Mouse (Mus musculus) left cerebral cortex, postnatal 4 days (tissue): ENCODE results near the gene Hoxb8. TPM values are rescaled to one million over a fixed set of nuclear protein-coding genes. Genes with fewer than 3 reads are reported as not detected.
A peak's percentile ranks its signal among the peaks of the same experiment; 100 is the strongest.

ENCODE experiments used
- DNase-seq: peaks from one replicate; pipeline ENCODE4 v3.0.0-alpha.2; 2022
- intact Hi-C: fragments of 180-260 bp; cut with DNase I; formaldehyde crosslinking; loops from one replicate; pipeline ENCODE4 v1.15.1; 2025
- microRNA-seq: library from miRNA; unstranded; fragments of <30 nt; microRNA quantifications from one replicate; pipeline ENCODE4 v1.2.0, GENCODE M21; 2022
- total RNA-seq, 2 experiments: library from RNA; stranded (reverse); gene quantifications; 2 replicates each; pipeline ENCODE4 v1.2.3; 2021

Gene Hoxb8
- total RNA-seq, 2 experiments from 2014 or later, result not detected

DNA sequence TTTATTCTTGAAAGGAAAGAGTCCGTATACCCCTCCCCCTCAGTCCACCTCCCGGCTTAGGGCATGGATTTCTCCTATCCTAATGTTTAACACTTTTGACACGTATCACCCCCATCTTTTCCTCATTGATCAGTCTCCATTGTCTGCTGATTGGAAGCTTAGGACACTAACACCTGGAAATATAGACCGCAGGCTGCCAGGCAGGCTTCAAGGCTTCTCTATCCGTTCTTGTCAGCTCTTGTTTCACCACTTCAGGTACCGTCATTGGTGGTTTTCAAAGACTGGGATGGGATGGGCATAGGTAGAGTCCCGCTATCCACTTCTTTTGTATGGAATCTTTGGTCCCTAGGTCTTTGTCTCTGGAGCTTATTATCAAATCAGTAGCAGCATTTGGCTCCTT lies 45.4 kb downstream of the Hoxb8 start:
- no peak for DNase-seq
- intact Hi-C loops, result no loop called here

DNA sequence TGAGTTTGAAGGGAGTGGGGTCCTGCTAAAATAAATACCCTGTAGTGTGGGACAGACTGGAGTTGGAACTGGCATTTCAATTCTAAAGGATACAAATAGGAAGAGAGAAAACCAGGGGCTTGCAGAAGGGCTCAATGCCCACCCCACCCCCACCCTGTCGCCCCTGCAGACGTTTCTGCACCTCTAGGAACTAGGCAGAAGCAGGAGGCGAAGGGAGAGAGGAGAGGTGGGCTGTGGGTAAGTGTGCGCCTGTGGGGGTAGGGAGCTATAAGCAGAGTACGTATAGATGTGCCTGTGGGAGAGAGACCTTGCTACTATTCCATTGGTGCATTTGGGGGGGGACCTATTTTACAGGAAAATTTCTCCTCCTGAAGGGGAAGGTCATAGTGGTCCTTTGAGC lies 46.0 kb downstream of the Hoxb8 start:
- intact Hi-C loops, result no loop called here
- no peak for DNase-seq

DNA sequence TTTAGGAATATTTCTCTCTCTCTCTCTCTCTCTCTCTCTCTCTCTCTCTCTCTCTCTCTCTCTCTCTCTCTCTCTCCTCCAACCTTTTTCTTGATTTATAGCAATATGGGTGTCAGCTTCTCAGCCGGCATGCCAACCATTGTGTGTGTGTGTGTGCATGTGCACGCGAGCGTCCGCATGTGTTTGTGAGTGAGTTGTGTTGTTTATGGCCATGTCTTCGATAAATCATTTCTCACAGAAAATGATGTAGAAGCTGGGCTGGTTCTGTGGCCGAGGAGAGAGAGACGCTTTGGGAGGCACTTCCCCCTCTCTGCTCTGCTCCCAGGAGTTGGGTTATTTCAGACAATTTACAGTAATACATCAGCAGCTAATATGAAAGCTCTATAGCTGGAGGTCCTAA lies 46.9 kb downstream of the Hoxb8 start:
- intact Hi-C loops, result no loop called here
- no peak for DNase-seq

DNA sequence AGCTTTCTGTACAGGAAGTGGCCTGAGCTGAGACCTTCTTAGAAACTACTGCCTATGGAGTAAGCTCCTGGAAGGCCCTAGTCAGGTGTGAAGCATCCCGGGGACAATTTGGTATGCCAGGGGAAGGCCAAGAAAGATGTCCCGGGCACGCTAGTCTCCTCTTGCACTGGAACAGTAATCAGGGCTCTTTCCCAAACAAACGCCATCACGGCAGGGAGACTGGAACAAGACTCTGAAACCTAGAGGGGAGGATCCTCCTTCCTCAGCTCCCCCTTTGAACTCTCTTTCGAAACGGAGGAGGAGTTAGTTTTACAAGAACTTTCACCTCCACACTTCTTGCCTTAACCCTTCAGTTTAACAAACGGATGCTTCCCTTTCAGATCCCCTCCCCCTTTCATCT lies 50.4 kb downstream of the Hoxb8 start:
- intact Hi-C loops, result no loop called here
- DNase-seq, result no peak

DNA sequence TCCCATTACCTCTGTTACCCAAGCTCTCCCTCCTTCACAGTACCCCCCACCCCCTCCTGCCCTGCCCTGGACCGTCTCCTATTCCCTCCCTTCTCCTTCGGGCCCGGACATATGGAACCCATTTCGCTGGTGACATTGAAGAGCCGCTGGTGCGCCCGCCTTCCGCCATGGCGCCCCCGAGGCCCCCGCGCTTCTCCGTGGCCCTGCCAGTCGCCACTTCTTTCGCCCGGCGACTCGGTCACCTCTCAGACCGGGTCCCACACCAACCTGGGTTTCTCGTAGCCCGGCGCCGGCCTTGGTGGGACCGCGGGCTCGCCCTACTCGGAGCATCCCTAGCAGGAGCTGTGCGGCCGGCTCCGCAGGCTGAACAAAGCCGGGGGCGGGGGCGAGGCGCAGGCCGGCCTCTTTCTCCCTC lies 50.9 kb downstream of the Hoxb8 start:
- intact Hi-C loops, result no loop called here
- DNase-seq, result no peak

DNA sequence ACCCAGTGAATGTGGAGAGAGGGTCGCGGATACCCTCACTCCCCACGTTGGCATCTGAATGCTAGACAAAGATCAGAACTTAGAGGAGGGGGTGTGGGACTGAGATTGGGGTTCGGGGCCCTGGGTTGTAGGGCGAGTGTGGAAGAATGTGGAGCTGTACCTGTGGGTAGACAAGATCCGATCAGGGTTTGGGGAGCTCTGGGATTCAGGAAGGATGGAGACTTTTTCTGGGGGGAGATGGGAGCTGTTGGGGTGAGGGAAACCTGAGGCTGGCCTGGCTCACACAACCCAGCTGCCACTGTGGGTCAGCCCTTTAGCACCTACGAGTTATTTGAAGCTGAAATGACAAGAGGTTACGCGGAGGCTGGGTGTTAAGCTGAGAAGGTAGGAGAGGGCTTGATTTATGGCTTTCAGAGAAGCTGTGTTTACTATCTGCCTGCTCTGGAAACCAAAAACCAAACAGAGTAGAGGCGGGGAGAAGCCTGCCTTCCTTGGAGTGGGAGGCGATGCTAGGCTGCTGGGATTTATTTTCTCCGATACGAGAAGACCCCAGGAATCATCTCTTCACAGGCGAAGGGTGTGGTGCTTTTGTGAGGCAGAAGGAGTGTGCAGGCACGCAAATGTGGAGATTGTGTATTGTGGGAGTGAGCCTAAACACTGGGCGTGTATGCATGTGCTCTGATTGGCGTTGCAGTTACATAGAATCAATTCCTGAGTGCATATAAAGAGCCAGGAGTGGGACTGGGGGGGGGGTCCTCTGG lies 51.7 kb downstream of the Hoxb8 start:
- intact Hi-C loops, result no loop called here
- no peak for DNase-seq

DNA sequence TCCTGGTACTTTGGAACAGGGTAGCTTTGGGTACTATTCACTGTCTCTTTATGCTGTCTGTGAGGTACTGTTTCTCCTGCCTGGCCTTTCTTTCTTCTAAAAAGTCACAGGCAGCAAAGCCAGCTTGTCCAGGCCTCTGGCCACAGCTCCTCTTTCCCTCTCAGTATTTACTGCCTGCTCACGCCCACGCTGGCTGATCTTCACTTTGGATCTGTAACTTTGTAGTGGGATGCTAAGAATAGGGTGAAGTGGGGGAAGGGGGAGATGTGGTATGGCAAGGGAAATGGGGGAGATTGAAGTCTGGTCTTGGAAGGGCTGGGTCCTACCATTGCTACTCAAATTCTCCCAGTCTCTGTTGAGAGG lies 52.3 kb downstream of the Hoxb8 start:
- intact Hi-C loops, result no loop called here
- DNase-seq, result no peak

Small RNA genes within 50 kb of the gene (microRNA-seq; reads per million reads assigned to microRNA genes)
- gene Mir10a (7.5 reads per million, percentile 19 among the genes with 10 or more reads in this experiment), gene Mir196a-1 (not detected)

Other genes starting within 250 kb of the Hoxb8 start
- 10 to 100 TPM; 88.0 to 94.0 TPM for gene Snf8, start 247.0 kb upstream of the Hoxb8 start, total RNA-seq
- 10 to 100 TPM; 68.1 to 72.8 TPM for gene Ube2z, start 216.5 kb upstream of the Hoxb8 start, total RNA-seq
- gene Atp5g1, start 206.2 kb upstream of the Hoxb8 start, total RNA-seq, result 100 to 1,000 TPM; 349 to 390 TPM
- not detected for gene Calcoco2, start 169.9 kb upstream of the Hoxb8 start, total RNA-seq
- gene Ttll6, start 148.1 kb upstream of the Hoxb8 start, total RNA-seq, result under 1 TPM; 0.28 to 0.32 TPM
- gene Hoxb13, start 87.6 kb upstream of the Hoxb8 start, total RNA-seq, result not detected
- gene Hoxb9, start 10.4 kb upstream of the Hoxb8 start, total RNA-seq, result not detected
- gene Hoxb7, start 4.7 kb downstream of the Hoxb8 start, total RNA-seq, result not detected
- gene Hoxb6, start 10.6 kb downstream of the Hoxb8 start, total RNA-seq, result not detected
- not detected for gene Hoxb5, start 21.4 kb downstream of the Hoxb8 start, total RNA-seq
- not detected for gene Hoxb4, start 36.4 kb downstream of the Hoxb8 start, total RNA-seq
- not detected for gene Hoxb3, start 41.4 kb downstream of the Hoxb8 start, total RNA-seq
- gene Hoxb2, start 68.6 kb downstream of the Hoxb8 start, total RNA-seq, result not detected
- gene Hoxb1, start 83.8 kb downstream of the Hoxb8 start, total RNA-seq, result not detected
- gene Skap1, start 182.7 kb downstream of the Hoxb8 start, total RNA-seq, result 1 to 10 TPM; 1.1 to 1.3 TPM